Mouse (Mus musculus) limb, embryonic 13.5 days (tissue): ENCODE results near the gene Vmn1r61. TPM values are rescaled to one million over a fixed set of nuclear protein-coding genes. Genes with fewer than 3 reads are reported as not detected.

Source experiments
- ATAC-seq: fragments of 200-750 bp; cut with Nextera tagmentation; 2 replicates; pipeline ENCODE4 v1.8.0; 2017; ENCODE audit warnings: low read depth, moderate number of reproducible peaks, moderate TSS enrichment; ENCODE audit not compliant: low FRiP score
- H3K27ac ChIP-seq: fragments of 300-500 bp; sonication (generic); 2 replicates; pipeline ENCODE4 v1.5.1; 2015; ENCODE audit warnings: inconsistent platforms, mild to moderate bottlenecking, moderate library complexity
- H3K27me3 ChIP-seq: fragments of 300-500 bp; sonication (generic); 2 replicates; pipeline ENCODE4 v1.6.1; 2015; ENCODE audit warnings: mild to moderate bottlenecking, inconsistent platforms
- H3K36me3 ChIP-seq: fragments of 300-500 bp; sonication (generic); 2 replicates; pipeline ENCODE4 v1.6.1; 2015; ENCODE audit warnings: inconsistent platforms, mild to moderate bottlenecking, moderate library complexity
- H3K4me1 ChIP-seq: fragments of 300-500 bp; sonication (generic); 2 replicates; pipeline ENCODE4 v1.6.1; 2015; ENCODE audit warnings: inconsistent platforms
- H3K4me2 ChIP-seq: fragments of 300-500 bp; sonication (generic); replicated peaks from 2 replicates; pipeline ENCODE4 v1.6.1; 2015; ENCODE audit warnings: inconsistent platforms, mild to moderate bottlenecking, moderate library complexity
- H3K4me3 ChIP-seq: fragments of 300-500 bp; sonication (generic); 2 replicates; pipeline ENCODE4 v1.5.1; 2015; ENCODE audit warnings: moderate library complexity, mild to moderate bottlenecking, inconsistent platforms
- H3K9ac ChIP-seq: fragments of 300-500 bp; sonication (generic); 2 replicates; pipeline ENCODE4 v1.6.1; 2015; ENCODE audit warnings: mild to moderate bottlenecking, inconsistent platforms
- H3K9me3 ChIP-seq: fragments of 300-500 bp; sonication (generic); 2 replicates; pipeline ENCODE4 v1.6.1; 2016; ENCODE audit warnings: inconsistent platforms
- polyA plus RNA-seq: library from polyadenylated mRNA; unstranded; fragments of >200 nt; fragmentation: Nextera tagmentation; extraction: Ambion mirVana; gene quantifications from 2 replicates; pipeline ENCODE4 v1.2.1, GENCODE M21; 2015

Gene Vmn1r61
- polyA plus RNA-seq, result not detected in 2 replicates

DNA sequence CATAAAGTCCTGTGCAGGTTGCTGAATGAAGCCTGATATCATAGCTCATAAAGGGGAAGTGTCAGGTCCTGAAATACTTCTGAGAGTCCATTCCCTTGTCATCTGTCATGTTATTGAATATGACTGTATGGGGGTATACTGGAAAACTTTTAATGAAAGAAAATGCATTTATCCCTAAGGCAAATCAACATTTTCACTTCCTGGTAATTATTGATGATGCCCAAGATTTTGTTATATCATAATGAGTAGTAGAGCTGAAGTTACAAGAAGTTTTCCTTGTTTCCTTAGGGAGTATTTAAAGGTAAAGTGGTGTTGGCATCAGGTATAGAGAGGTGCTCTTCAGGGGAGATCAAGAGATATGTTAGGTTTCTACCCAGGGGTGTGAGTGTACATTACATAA, at the start of gene Vmn1r61:
Gene Vmn1r61 (minus strand): TSS at position 101 of the 400 bp plus-strand sequence.
- ATAC-seq, result no peak
- H3K4me2 ChIP-seq, result no peak within 1 kb of the TSS
- no peak within 1 kb of the TSS for H3K9ac ChIP-seq

More for the DNA sequence above, at the start of gene Vmn1r61:
- no peak within 1 kb of the TSS for H3K27ac ChIP-seq
- H3K4me3 ChIP-seq, result no peak within 1 kb of the TSS
- H3K36me3 ChIP-seq, result no peaks in the 10 kb centered on the region
- no peaks in the 10 kb centered on the region for H3K27me3 ChIP-seq
- peaks cover 7% of the 10 kb centered on the region for H3K9me3 ChIP-seq
- no peaks in the 10 kb centered on the region for H3K4me1 ChIP-seq

Other genes starting within 250 kb of the Vmn1r61 start
- 0.01 TPM in 1 of 2 replicates, not detected in the other for gene Vmn1r58, start 199.9 kb downstream of the Vmn1r61 start, polyA plus RNA-seq
- gene Vmn1r59, start 156.5 kb downstream of the Vmn1r61 start, polyA plus RNA-seq, result not detected in 2 replicates
- gene Vmn2r28, start 119.3 kb downstream of the Vmn1r61 start, polyA plus RNA-seq, result not detected in 2 replicates
- not detected in 2 replicates for gene Vmn1r60, start 66.0 kb downstream of the Vmn1r61 start, polyA plus RNA-seq
- gene Vmn1r62, start 60.3 kb upstream of the Vmn1r61 start, polyA plus RNA-seq, result not detected in 2 replicates
- gene Vmn1r63, start 192.2 kb upstream of the Vmn1r61 start, polyA plus RNA-seq, result not detected in 2 replicates